Mouse (Mus musculus) brain, embryonic 14.5 days (tissue): ENCODE data around the gene Nmnat2. TPM values are rescaled to one million over a fixed set of nuclear protein-coding genes. Genes with fewer than 3 reads are reported as not detected.

Experiments
- DNase-seq: peaks from one replicate; pipeline ENCODE4 v3.0.0-alpha.2; 2011; ENCODE audit warnings: low read depth
- CTCF ChIP-seq: fragments of 200-500 bp; IDR thresholded peaks from 2 replicates; pipeline ENCODE4 v1.5.1; 2012; ENCODE audit warnings: inconsistent platforms, mild to moderate bottlenecking, moderate library complexity, borderline replicate concordance; ENCODE audit not compliant: insufficient read depth, insufficient read length; ENCODE audit errors: extremely low read depth
- POLR2A ChIP-seq: fragments of 200-500 bp; IDR thresholded peaks from 2 replicates; pipeline ENCODE4 v1.6.1; 2012; ENCODE audit warnings: mild to moderate bottlenecking, inconsistent platforms, borderline replicate concordance; ENCODE audit not compliant: poor library complexity, insufficient read depth, insufficient read length, severe bottlenecking; ENCODE audit errors: extremely low read depth
- polyA plus RNA-seq: library from polyadenylated mRNA; depleted of rRNA; stranded (reverse); fragments of >200 nt; gene quantifications from 2 replicates; pipeline ENCODE4 v1.2.3, GENCODE M21; 2012

Gene Nmnat2
- polyA plus RNA-seq, 1 experiment: 82.4 TPM

DNA sequence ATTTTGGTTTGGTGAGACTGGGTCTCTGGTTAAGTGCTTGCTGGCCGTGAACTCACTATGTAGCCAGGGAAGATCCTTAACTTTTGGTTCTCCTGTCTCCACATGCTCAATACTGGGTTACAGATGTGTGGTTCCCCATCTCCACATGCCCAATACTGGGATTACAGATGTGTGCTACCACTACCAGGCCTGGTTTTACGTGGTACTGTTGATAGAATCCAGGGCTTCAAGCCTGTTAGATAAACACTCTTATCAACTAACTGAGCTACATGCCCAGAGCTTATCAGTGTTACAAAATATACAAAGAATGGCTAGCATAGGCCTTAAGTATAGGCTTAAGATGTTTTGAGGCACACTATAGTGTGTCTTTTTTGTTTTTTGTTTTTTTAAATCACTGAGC, 69.7 kb downstream of the Nmnat2 start:
- DNase-seq: no peak

DNA sequence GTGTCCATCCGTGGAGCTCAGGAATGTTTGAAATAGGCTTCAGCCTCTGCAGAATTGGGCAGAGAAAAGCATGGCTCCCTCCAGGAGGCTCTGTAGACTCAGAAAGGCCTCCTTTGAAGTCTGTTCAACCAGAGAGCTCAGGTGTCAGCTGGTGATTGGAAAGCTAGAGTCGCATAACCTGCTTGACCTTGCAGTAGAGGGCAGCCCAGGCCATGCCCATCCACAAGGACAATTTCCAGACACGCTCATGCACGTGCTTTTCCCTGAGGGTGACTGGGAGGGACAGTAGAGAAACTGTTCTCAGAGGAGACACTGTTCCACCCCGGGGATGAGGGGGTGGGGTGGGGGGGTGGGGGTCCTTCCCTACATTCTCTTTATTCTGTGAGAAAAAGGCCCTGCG, 76.6 kb downstream of the Nmnat2 start:
- DNase-seq: no peak
- TF ChIP-seq POLR2A (no peak), CTCF (no peak)

More for the DNA sequence above, 69.7 kb downstream of the Nmnat2 start:
- TF ChIP-seq CTCF (no peak), POLR2A (no peak)

DNA sequence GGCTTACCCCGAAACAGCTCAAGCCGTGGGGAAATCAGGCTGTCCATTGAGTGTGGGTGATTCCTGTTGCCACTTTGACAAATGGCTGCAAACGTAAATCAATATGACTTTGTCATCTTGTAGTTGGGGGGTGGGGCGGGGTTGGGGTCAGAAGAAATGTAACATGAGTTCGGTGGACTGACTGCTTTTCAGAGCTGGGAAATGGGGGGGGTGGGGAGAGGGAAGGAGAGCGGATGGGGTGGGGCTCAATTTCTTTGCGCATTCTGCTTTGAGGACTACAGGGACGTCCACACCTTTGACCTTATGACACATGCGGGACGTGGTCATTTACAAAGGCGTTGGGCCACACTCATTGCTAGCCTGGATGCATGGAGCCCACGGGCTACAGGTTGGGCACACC, 77.2 kb downstream of the Nmnat2 start:
- no peak for DNase-seq
- TF ChIP-seq CTCF (no peak), POLR2A (no peak)

DNA sequence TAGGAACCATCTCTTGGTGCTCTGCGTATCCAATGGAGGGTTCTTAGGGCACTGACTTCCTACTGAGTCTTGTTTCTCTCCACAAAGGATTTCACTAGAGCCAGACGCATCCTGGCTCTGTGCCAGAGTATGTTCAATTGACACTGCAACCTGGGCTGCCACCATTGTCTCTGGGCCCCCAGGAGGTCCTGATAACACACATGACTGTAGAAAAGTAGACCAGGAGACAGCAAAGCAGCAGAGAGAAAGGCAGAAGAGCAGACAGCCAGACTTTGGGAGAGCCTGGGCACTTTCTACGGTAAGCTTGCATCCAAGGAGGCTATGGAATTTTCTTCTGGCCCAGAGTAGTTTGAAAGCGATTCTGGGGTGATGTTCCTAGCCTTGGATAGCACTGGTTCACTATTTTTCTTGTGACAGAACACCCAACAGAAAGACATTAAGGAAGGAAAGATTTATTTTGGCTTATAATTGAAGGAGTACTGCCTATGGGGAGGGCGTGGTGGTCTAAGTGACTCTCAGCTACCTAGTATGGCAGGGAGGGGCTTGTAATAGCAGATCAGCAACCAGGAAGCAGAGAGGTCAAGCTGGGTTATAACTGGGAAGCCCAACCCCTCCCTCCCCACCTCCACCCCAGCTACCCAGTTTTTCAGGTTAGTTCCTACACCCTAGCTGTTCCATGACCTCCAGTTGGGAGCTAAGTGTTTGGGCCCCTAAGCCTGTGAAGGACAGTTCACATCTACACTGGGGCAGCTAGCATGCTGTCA, 78.5 kb downstream of the Nmnat2 start:
- DNase-seq: peak; percentile 47
- TF ChIP-seq POLR2A (no peak), CTCF (no peak)

DNA sequence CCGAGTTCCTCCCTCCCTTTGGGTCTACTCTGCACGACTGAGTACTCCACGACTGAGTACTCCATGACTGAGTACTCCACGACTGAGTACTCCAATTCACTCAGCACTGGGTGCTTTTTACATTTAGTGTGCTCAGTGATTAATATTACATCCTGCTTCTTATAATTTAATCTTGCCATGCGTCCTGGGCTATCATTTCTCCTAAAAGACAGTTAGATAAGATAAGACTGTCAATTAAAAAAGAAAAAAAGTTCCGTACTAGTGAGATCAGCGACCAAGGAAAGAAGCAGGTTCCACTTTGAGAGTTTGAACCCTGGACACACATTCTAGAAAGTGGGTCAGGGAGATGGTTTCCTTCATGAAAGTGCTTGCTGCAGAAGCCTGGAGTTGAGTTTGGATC, 79.3 kb downstream of the Nmnat2 start:
- TF ChIP-seq POLR2A: no peak
- no peak for TF ChIP-seq CTCF
- DNase-seq: no peak

DNA sequence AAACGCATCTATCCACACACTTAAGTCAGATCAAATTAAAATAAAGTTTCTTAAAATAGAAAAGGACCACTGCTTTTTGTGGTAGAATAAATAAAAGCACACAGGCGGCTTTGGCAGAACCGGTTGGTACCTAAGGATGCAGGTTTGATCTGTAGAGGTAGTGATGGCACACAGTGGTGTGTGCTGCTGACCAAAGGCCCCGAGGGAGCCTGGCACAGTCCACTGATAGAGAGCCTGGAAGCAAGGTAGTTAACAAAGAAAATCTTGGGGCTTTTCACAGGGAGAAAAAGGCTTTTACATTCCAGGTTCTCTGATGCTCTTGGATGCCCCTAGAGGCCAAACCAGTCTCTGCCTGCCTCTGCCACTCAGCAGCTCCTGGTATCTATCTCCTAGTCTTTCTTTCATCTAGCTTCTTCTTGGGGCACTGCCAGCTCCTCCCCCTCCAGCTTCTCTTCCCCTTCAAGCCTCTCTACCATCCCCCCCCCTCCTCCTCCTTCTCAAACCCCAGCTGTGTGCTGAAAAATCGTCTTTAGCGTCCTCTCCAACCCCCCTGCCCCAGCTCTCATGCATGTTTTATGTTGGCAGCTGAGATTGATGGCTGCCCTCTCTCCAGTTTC, 80.6 kb downstream of the Nmnat2 start:
- peak; percentile 94 for DNase-seq
- TF ChIP-seq POLR2A (no peak), CTCF (peak; percentile 85)

DNA sequence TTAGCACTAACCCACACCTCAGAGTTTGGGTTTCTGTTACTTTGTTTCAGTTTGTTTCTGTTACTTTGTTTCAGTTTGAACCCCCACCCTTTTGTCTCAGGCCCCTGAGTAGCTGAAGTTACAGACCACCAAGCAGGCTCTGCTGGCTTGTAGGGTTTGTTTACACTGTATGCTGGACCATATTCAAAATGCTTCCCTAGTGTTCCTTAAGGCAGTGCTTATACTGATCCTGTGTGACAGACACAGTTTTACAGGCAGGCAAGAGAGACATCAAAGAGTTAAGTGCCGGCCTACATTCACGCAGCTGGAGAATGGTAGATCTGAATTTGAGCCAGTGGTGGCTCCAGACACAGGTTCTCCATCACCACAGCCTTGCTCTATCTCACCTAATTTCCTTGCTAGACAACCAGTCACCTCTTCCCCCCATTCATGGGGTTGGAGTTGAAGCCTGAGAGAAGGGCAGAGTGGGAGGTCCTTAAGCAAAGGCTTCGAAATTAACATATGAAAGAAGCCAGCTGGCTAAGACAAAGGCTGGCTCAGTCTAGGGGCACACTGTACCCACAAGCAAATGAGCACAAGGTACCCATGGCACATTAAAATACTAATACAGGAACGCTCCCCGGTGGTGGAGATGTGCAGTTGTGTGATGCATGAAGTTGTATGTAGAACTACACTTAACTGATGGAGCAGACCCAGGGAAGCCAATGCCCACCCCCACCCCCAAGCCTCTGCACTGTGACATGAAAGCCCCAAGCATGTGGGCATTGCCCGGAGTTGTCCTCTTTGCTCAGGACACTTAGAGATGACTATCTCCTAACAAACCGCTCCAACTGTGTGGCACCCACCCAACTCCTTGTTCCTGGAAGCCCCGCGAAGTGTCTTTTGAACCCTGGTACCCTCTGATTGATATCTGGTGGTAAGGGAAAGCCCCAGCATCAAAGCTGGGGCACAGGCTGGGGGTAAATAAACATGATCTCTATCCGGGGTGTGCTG, 82.9 kb downstream of the Nmnat2 start:
- TF ChIP-seq CTCF (no peak), POLR2A (no peak)
- DNase-seq: peak; percentile 92

DNA sequence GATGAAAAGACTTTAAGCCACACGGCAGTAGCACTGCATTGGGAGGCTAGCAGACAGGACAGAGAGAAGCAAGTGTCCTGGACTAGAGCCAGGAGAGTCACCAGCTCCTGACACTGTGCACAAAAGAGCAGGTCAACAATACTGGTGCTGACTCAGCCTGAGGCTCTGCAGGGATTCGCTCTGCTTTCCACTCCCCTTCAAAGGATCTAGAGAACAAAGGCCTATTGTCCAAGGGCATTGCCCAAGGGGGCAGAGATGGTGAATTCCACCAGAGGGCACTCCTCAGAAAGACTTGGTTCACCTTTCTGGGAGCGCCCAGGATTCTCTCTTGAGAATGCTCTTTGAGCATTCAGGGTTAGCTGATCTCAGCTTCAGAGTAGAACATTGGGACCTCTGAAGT, 85.3 kb downstream of the Nmnat2 start:
- TF ChIP-seq CTCF: peak; percentile 15; the same call in 1 of the 2 replicates
- no peak for TF ChIP-seq POLR2A
- peak; percentile 63 for DNase-seq

DNA sequence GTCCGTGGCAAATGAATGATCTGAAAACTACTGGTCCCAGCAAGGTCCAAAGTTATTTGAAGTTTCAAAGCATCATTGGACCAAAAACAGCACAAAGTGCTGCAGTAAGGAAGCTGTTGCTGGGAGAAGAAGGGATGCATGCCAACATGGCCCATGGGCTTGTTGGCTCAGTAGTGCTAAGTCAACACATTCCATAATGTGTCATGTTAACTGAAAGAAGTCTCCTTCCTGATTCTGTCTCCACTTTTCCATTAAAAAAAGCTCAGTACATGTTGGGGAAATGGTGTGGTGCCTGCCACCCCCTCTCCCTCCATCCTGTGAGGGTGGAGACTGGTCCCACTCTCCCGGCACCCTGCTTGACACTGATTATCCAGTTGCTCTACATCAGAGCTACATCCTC, 86.3 kb downstream of the Nmnat2 start:
- TF ChIP-seq CTCF: no peak
- TF ChIP-seq POLR2A: no peak
- DNase-seq: no peak

DNA sequence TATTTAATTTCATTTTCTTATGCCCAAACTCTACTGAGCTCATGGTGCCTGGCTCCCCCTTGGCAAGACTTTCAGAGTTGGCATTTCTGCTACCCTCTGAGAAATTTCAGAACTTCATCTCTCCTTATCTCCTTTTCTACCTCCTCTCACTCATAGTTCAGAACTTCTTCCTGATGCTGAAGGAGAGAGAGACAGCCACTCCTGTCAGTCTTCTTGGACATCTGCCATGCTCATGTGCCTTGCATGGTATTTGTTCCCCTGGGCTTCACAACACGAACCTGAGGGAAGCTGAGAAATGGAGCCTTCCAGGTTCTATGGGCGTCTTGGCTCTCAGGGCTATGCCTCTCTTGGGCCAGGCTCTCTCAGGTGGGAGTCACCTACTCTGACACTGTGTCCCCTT, 87.5 kb downstream of the Nmnat2 start:
- TF ChIP-seq CTCF (no peak), POLR2A (no peak)
- no peak for DNase-seq

DNA sequence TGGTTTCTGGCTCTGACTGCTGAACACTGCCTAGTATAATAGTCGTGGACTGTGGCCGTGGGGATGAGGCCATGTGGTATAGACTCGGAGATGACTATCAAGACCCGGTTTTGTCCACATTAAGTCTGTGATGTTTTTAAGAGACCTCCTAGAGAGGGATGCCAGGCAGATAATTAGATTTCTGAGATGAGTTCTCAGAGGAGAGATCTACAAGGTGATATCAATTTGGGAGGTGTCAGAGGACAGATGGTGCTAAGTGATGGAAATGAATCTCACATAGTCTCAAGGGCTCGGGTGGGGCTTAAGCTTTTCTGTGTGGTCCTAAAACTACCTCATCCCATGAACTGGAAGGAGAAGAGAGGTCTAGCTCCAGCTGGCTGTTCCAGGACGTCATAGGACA, 88.5 kb downstream of the Nmnat2 start:
- TF ChIP-seq POLR2A (no peak), CTCF (no peak)
- no peak for DNase-seq
